Mouse (Mus musculus) liver, postnatal 0 days (tissue): ENCODE data around the gene Ccdc85c.

Experiments used
- CTCF ChIP-seq: sonication (generic); IDR thresholded peaks from 2 replicates; pipeline ENCODE4 v1.5.1; 2016; ENCODE audit warnings: antibody characterized with exemption, low read depth
- EP300 ChIP-seq: IDR thresholded peaks from 2 replicates; pipeline ENCODE4 v1.6.1; 2016; ENCODE audit warnings: antibody characterized with exemption, low read depth, mild to moderate bottlenecking

DNA sequence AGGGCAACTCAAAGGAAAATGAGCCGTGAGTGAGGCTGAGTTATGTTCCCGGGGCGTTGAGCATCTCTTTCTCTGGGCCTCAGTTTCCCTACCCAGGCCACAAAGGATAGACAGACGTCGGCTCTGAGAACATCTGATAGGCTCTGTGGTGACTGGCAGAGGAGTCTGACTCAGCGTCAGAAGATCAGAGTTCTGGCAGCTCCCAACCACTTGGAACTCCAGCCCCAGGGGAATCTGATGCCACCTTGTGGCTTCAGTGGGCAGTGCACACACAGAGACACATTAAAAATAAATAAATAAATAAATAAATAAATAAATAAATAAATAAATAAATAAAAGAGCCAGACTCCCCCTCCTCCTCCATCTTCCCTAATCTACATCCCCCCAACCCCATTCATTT lies 21.8 kb upstream of the Ccdc85c start:
- peak; percentile 43 for TF ChIP-seq CTCF
- TF ChIP-seq EP300: no peak
